Mouse (Mus musculus) lung, postnatal 14 days (tissue): Measurements from ENCODE around the gene Ppp1r14d.

Source experiments
- DNase-seq: peaks from one replicate; pipeline ENCODE4 v3.0.0; 2021

The Ppp1r14d gene

GRCm38 (mm10) chr2:119236682-119237209 is 7.0 kb upstream of the Ppp1r14d start:
- DNase-seq = no peak

DNA sequence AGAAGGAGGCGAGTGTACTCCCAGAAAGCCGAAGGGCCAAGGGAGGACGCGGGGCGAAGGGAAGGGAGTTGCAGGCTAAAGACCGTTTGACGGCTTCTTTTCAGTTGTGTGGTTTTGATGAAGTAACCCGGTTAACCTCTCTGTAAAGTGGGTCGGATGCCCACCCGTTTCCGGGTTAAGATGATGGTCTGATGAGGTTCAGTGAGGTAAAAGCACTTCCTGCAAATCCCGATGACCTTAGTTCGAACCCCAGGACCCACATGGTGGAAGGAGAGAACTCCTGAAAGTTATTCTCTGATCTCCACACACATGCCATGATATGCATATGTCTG is 20.6 kb downstream of the Ppp1r14d start:
- DNase-seq = no peak

- DNase-seq = peak; percentile 94
Measured at GRCm38 (mm10) chr2:119208344-119209175, 21.1 kb downstream of the Ppp1r14d start, which contains the start of the genes Zfyve19 and Dnajc17. Zfyve19 (plus strand) TSS chr2:119208617. Dnajc17 (minus strand) TSS chr2:119208795.

DNA sequence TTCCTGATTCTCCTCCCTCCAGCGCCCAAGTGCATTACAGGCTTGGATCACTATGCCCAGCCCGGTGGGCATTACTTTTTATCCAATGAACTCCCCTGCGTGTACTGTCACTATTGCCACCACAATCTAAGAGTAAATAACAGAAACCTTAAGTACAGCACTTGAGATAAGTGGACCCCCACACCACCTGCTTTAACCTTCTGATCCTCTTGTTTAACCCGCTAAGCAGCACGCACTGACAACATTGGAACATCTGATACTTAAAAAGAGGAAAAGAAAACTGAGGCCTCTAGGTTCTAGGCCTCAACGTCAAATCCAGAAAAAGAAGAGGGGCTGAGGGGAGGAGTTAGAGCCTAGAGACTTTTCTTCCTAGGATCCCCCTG is 21.8 kb downstream of the Ppp1r14d start:
- DNase-seq = no peak

DNA sequence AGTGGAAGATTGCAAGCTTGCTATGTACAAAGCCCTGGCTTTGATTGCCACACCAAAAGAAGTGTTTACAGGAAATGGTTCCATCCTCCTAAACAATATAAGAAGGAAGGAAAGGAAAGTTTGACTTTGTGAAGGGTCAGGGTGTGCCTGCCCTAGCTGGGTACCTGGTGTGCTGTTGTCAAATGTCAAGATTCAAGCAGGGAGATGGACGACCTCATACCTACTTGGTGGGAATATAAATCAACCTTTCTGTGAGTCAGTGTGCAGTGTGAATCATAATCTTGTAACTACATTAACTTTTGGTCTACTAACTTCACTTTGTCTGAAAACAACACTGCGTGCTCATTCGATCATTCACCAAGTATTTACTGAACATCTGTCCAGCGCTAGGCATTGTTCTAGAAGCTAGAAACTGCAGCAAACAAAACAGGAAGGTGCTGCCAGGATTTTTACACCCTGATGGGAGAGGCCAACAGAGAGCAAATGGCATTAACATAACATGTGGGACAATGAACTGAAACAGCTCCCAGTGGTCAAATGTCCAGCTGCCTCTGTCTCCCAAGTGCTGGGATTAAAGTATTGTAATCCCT is 25.7 kb downstream of the Ppp1r14d start:
- no peak for DNase-seq

GRCm38 (mm10) chr2:119202914-119203453 is 26.7 kb downstream of the Ppp1r14d start:
- DNase-seq = peak; percentile 67

- no peak for DNase-seq
Measured at GRCm38 (mm10) chr2:119198934-119199333, 30.8 kb downstream of the Ppp1r14d start.

- no peak for DNase-seq
Measured at GRCm38 (mm10) chr2:119198049-119198448, 31.7 kb downstream of the Ppp1r14d start.

GRCm38 (mm10) chr2:119197493-119197892 is 32.2 kb downstream of the Ppp1r14d start:
- no peak for DNase-seq

DNA sequence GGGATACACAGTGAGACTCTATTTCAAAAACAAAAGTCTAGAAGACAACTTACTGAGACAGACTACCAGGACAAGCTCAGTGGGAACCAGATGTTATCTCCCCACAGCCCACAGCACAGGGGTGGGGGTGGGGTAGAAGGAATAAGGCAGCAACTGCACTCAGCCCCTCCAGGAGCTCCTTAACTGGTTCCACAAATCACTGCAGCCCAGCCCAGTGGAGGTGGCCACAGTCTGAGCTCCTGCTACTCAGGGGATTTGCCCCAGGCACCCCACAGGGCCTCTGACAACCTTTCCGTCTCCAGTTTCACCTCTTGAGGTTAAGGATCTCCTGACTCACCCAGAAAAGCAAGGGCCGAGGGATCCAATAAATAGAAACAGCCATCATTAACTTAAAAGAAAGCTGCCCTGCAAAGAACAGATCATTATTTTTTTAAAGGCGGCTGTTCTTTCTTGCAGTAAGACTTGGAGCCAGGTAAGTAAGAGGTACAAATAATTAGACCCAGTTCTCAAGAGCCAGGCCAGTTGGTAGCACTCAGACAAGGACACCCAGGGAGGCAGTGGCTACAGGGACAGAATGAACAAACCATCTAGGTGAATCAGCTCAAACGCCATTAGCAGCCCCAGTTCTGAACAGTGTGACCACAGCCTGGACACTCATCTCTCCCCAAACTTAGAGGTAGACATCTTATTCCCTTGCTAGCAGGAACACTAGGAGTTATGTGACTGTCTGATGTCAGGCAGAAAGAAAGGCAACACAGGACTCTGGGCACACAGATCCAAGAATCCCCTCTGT is 33.2 kb downstream of the Ppp1r14d start:
- no peak for DNase-seq

DNA sequence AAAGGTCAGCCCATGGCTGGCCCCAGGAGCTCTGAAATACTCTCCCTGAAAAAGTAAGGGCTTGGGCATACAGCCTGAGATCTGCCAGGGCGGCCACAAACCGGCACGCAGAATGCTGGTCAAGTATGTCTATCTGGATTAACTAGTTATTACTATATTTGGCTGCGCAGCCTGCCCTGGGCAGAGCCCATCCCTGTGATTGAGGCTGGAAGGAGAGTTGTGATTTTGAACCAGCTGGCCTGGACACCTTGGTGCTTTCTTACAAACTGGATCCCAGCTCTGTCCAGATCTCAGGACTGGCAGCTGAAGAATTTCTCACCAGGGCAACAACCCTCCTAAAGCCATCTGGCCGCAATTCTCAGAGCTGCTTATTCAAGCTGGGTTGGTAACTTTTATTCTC is 35.6 kb downstream of the Ppp1r14d start:
- no peak for DNase-seq

GRCm38 (mm10) chr2:119190969-119191368 is 38.7 kb downstream of the Ppp1r14d start:
- DNase-seq = no peak

DNA sequence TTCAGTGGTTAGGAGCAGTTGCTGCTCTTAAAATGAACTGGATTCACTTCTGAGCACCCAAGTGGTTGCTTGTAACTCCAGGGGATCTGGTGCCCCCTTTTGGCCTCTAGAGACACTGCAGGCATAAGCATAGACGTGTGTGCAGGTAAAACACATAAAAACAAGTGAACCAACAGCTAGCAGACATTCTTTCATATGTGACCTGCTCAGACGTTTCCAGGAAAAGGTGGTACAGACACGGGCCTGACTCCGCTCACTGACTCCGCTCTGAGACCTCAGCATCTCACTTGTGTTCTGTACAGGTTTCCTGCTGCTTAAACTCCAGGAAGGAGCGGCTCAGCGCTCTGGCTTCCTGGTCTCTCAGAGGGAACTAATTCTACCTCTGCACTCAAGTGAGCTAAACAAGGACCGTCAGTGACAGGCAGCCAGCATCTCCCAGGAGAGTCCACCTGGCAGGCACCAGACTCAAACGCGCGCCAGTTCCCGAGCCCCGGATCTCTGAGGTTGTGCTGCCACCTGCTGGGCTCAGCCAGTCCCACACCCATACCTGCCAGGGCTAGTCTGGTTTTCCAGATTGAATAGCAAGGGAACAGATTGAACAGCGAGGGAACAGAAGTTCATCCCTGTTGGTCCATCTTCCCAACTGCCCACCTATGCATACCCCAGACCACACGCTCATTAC is 40.5 kb downstream of the Ppp1r14d start:
- peak; percentile 91 for DNase-seq

GRCm38 (mm10) chr2:119182914-119183313 is 46.8 kb downstream of the Ppp1r14d start:
- DNase-seq = no peak

- no peak for DNase-seq
Measured at GRCm38 (mm10) chr2:119177384-119177939, 52.2 kb downstream of the Ppp1r14d start.

- DNase-seq = no peak
Measured at GRCm38 (mm10) chr2:119176761-119177160, 52.9 kb downstream of the Ppp1r14d start.

- DNase-seq = no peak
Measured at GRCm38 (mm10) chr2:119175614-119176013, 54.1 kb downstream of the Ppp1r14d start.

- no peak for DNase-seq
Measured at GRCm38 (mm10) chr2:119174866-119175265, 54.8 kb downstream of the Ppp1r14d start.

DNA sequence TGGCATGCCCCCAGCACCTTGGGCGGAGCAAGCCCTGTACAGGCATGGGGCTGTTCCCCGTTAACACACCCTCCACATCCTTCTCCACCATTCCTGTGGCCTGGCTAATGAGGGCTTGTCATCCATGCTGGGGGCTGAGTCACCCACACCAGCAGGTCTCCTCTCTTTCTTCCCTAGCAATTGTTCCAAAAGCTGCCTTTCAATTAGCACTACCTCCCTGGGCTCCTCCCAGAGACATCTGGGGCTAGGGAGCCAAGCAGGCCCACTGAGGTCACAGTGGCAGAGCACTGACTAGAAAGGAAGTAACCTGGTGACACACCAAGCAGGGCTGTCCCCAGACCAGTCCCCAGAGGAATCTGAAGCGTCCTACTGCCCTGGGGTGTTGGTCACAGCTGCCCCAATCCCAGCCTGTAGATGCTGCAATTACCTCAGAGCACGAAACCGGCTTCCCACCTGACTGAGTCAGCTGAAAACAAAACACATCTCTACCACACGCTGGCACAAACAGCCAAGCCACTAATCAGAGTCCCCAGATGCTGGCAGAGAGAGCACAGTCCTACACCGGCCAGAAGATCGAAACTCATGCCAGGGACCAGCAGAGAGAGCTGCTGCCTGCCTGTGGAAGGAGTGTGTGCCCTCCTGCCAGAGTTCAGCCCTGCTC is 55.6 kb downstream of the Ppp1r14d start, which contains the start of gene Gm14137:
TSS of gene Gm14137 (plus strand) at position 519 of the 661 bp plus-strand sequence.
- DNase-seq = no peak

DNA sequence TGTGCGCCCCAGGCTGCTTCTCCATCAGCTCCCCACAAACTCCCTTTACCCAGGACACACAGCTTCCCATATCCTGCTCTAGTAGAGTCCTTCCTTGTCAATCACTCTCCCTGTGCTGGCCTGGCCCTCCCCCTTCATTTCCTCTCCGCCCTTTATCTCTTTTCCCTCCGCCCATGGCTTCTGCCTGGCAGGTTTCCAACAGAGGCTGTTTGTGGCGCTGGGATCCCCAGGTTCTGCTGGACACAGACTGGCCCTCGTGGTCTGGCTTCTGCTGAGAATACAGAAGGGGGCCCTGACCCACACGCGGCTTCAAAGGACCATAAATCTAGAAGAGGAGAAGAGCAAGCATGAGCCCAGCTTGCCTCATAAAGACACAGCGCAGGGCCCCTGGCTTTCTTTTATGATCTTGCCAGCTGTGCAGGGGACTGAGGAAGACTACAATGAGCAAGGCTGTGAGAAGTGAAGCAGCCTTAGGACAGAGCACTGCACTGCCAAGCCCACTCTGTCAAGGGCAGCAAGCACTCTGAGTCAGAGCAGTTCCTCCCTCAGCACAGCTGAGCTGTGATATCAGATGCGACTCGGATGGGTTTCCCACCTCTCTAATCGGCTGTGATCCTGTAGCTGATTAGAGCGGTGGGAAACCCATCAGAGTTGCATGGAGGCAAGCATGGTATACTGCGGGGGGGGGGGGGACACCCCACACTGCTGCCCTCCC is 56.7 kb downstream of the Ppp1r14d start:
- DNase-seq = peak; percentile 78

- DNase-seq = no peak
Measured at GRCm38 (mm10) chr2:119172446-119172845, 57.3 kb downstream of the Ppp1r14d start.
